Comparison of ENCODE assay signal across 20 mouse cellular contexts in the genomic region with DNA sequence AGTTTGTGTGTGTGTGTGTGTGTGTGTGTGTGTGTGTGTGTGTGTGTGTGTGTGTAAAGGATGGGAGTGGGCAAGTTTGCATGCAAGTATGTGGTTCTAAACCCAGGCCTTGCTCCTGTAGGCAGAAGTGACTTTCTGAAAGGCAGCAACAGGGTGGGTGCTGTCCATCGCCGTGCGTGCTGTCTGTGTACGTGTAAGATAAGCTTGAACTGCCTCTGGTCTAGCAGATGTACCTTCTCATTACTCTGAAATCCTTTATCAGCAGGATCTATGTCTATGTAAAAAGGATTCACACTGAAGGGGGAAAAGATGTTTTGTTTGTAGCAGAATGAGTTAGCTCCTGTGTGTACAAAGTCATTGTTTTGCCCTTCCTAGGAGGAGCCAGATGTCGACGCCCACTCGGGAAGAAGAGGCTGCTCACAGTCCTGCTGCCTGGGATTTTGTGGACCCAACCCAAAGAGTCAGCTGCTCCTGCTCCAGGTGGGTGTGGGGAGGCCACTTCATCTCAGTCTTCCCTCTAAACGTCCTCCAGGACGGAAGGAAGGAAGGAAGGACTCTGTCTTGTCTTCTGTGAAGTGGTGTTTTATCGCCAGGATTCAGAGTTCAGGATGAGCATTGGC.
DNase-seq lines count a peak whose midpoint lies in the region; ATAC-seq and TF ChIP-seq lines count a peak whose summit lies in the region.
"Had no signal": no experiment of that assay in that cellular context is flagged by ENCODE, and none has a peak within 500 bp of the region (broad histone marks: within the 10 kb centered on the region; RNA-seq: fewer than 3 reads in every experiment).

No protein-coding gene starts in this region.

- H3K9me3 ChIP-seq in liver, embryonic 13.5 days (replicated peaks) = no peaks in the 10 kb centered on the region
- H3K9me3 ChIP-seq: embryonic facial prominence, embryonic 15.5 days; limb, embryonic 12.5 days; midbrain, embryonic 10.5 days; neural tube, embryonic 15.5 days had no signal

- H3K4me3 ChIP-seq in kidney, adult 2 months (ENCODE audit: insufficient read depth, low read depth, low read length) = no peak overlapping the region
- H3K4me3 ChIP-seq in liver, embryonic 13.5 days (replicated peaks) = no peak overlapping the region
- H3K4me3 ChIP-seq: embryonic facial prominence, embryonic 15.5 days; left cerebral cortex, adult 2 months; limb, embryonic 12.5 days; midbrain, embryonic 10.5 days; neural tube, embryonic 15.5 days had no signal

- peak; percentile 29 for DNase-seq in kidney, adult 2 months
- DNase-seq in kidney, adult 18-20 months = no peak
- peak; percentile 40 for DNase-seq in R1 (ENCODE audit: low read depth, low spot score)
- peak; percentile 37 for DNase-seq in liver, embryonic 13.5 days
- peak; percentile 37 for DNase-seq in lung, postnatal 14 days
- DNase-seq in embryo, embryonic 10.5 days (ENCODE audit: low spot score) = no peak
- DNase-seq in right cerebral cortex, postnatal 10 days (ENCODE audit: low spot score in 2 of 2) = no peak
- DNase-seq in left cerebral cortex, adult 11 months (ENCODE audit: low spot score) = no peak
- DNase-seq: adrenal gland, adult 8-10 months; cerebellum, adult 9-10 months; heart, adult 18-20 months; kidney, adult 8-10 months; retina, postnatal 1 day; thymus, adult 18-20 months had no signal

- no peaks in the 10 kb centered on the region for H3K4me1 ChIP-seq in kidney, adult 2 months (ENCODE audit: control insufficient read depth, insufficient read depth, low read length)
- peaks cover 20% of the 10 kb centered on the region for H3K4me1 ChIP-seq in liver, embryonic 13.5 days (replicated peaks)
- H3K4me1 ChIP-seq: embryonic facial prominence, embryonic 15.5 days; limb, embryonic 12.5 days; midbrain, embryonic 10.5 days had no signal

- peaks cover 4% of the 10 kb centered on the region for H3K36me3 ChIP-seq in kidney, adult 2 months (ENCODE audit: control insufficient read depth, insufficient read depth, low read length)
- H3K36me3 ChIP-seq in liver, embryonic 13.5 days = peaks cover 93% of the 10 kb centered on the region

- no peak overlapping the region for H3K9ac ChIP-seq in liver, embryonic 13.5 days
- H3K9ac ChIP-seq: embryonic facial prominence, embryonic 15.5 days; limb, embryonic 12.5 days; neural tube, embryonic 15.5 days had no signal

- no peaks in the 10 kb centered on the region for H3K27me3 ChIP-seq in kidney, adult 2 months (replicated peaks; ENCODE audit: control insufficient read depth, insufficient read depth, low read length)
- no peaks in the 10 kb centered on the region for H3K27me3 ChIP-seq in liver, embryonic 13.5 days
- H3K27me3 ChIP-seq: embryonic facial prominence, embryonic 15.5 days; limb, embryonic 12.5 days; neural tube, embryonic 15.5 days had no signal

- no peak for TF ChIP-seq POLR2A in kidney, adult 2 months (IDR thresholded peaks at IDR 0.05; ENCODE audit: low read depth, low read length)

- WGBS in kidney, adult 2 months = 76% methylated on average over 10 of the region's 10 CpGs
- 45% methylated on average over 10 of the region's 10 CpGs for WGBS in liver, embryonic 13.5 days (ENCODE audit: insufficient replicate concordance)

- peak; percentile 91 for ATAC-seq in liver, embryonic 13.5 days (ENCODE audit: low read depth)
- ATAC-seq: hindbrain, embryonic 16.5 days had no signal

- no peak for TF ChIP-seq CTCF in kidney, adult 2 months (conservative IDR thresholded peaks at IDR 0.05; ENCODE audit: insufficient read depth, insufficient read length, low read depth, low read length)

- H3K27ac ChIP-seq in kidney, adult 2 months (ENCODE audit: insufficient read depth, low read depth, low read length) = no peak overlapping the region
- no peak overlapping the region; the same call in 1 of the 2 replicates for H3K27ac ChIP-seq in liver, embryonic 13.5 days
- H3K27ac ChIP-seq: embryonic facial prominence, embryonic 15.5 days; left cerebral cortex, adult 2 months; limb, embryonic 12.5 days; midbrain, embryonic 10.5 days; neural tube, embryonic 15.5 days had no signal

- 0 out of 2 replicates have a peak overlapping the region, but pooled peaks have one; percentile 31 for H3K4me2 ChIP-seq in liver, embryonic 13.5 days
- H3K4me2 ChIP-seq: embryonic facial prominence, embryonic 15.5 days; limb, embryonic 12.5 days; neural tube, embryonic 15.5 days had no signal

Comparison
In these comparisons a context has a peak if more than half of its experiments do, and no peak if none do; other contexts are left out.
1. DNase-seq: peak in kidney, adult 2 months (single experiment), R1 (single experiment), liver, embryonic 13.5 days (single experiment) and lung, postnatal 14 days (single experiment); none in kidney, adult 18-20 months (single experiment), embryo, embryonic 10.5 days (single experiment), right cerebral cortex, postnatal 10 days (0 of 2) and left cerebral cortex, adult 11 months (single experiment).